7 mouse cellular contexts compared by ENCODE assay signal in genomic region chr19:9898339-9899066, GRCm38 (mm10). TPM values are rescaled to one million over a fixed set of nuclear protein-coding genes. Genes with fewer than 3 reads are reported as not detected.
A peak's percentile ranks its signal among the peaks of the same experiment; 100 is the strongest.
DNase-seq lines count a peak whose midpoint lies in the region; ATAC-seq and TF ChIP-seq lines count a peak whose summit lies in the region.

No protein-coding gene starts in this region.

- H3K9me3 ChIP-seq in E14TG2a.4 (ENCODE audit: low read length): no peaks in the 10 kb centered on the region
- H3K9me3 ChIP-seq in embryonic facial prominence, embryonic 12.5 days: no peaks in the 10 kb centered on the region
- no peaks in the 10 kb centered on the region for H3K9me3 ChIP-seq in hindbrain, embryonic 14.5 days (ENCODE audit: control insufficient read depth, low read length)
- no peaks in the 10 kb centered on the region for H3K9me3 ChIP-seq in lung, postnatal 0 days (ENCODE audit: low read length)
- H3K9me3 ChIP-seq in stomach, embryonic 14.5 days (ENCODE audit: control insufficient read depth, low read depth, low read length): no peaks in the 10 kb centered on the region

- no peak for TF ChIP-seq CTCF in E14TG2a.4 (conservative IDR thresholded peaks at IDR 0.05; ENCODE audit: low read length)
- TF ChIP-seq CTCF in lung, postnatal 0 days (IDR thresholded peaks at IDR 0.05): no peak

- no peak for TF ChIP-seq EP300 in lung, postnatal 0 days (IDR thresholded peaks at IDR 0.05)

- H3K27me3 ChIP-seq in E14TG2a.4 (ENCODE audit: insufficient read depth, low read length): no peaks in the 10 kb centered on the region
- H3K27me3 ChIP-seq in embryonic facial prominence, embryonic 12.5 days: no peaks in the 10 kb centered on the region
- no peaks in the 10 kb centered on the region for H3K27me3 ChIP-seq in hindbrain, embryonic 14.5 days (ENCODE audit: control insufficient read depth, insufficient read depth, low read length)
- H3K27me3 ChIP-seq in lung, postnatal 0 days (replicated peaks; ENCODE audit: insufficient read depth, low read length): no peaks in the 10 kb centered on the region
- H3K27me3 ChIP-seq in stomach, embryonic 14.5 days (ENCODE audit: control insufficient read depth, insufficient read depth, low read length): no peaks in the 10 kb centered on the region

- peak overlapping the region; percentile 77 for H3K4me2 ChIP-seq in embryonic facial prominence, embryonic 12.5 days (replicated peaks)
- peak overlapping the region; percentile 83 for H3K4me2 ChIP-seq in hindbrain, embryonic 14.5 days (replicated peaks)
- H3K4me2 ChIP-seq in lung, postnatal 0 days (replicated peaks; ENCODE audit: low read depth, low read length): peak overlapping the region; percentile 81
- peak overlapping the region; percentile 56 for H3K4me2 ChIP-seq in stomach, embryonic 14.5 days (replicated peaks; ENCODE audit: low read depth, low read length)

- H3K9ac ChIP-seq in embryonic facial prominence, embryonic 12.5 days: peak overlapping the region; percentile 73
- peak overlapping the region; percentile 72 for H3K9ac ChIP-seq in hindbrain, embryonic 14.5 days
- H3K9ac ChIP-seq in lung, postnatal 0 days (replicated peaks; ENCODE audit: low read depth): peak overlapping the region; percentile 45
- H3K9ac ChIP-seq in stomach, embryonic 14.5 days (replicated peaks; ENCODE audit: low read depth, low read length): peak overlapping the region; percentile 67

- peak overlapping the region; percentile 82 for H3K27ac ChIP-seq in embryonic facial prominence, embryonic 12.5 days
- H3K27ac ChIP-seq in hindbrain, embryonic 14.5 days: peak overlapping the region; percentile 34; the same call in 1 of the 2 replicates
- H3K27ac ChIP-seq in lung, postnatal 0 days (ENCODE audit: low read length): peak overlapping the region; percentile 62; the same call in 1 of the 2 replicates
- H3K27ac ChIP-seq in stomach, embryonic 14.5 days (ENCODE audit: low read length): peak overlapping the region; percentile 72; the same call in 1 of the 2 replicates

- WGBS in embryonic facial prominence, embryonic 12.5 days: 10% methylated on average over 17 of the region's 17 CpGs
- WGBS in hindbrain, embryonic 14.5 days: 11% methylated on average over 17 of the region's 17 CpGs
- 5% methylated on average over 17 of the region's 17 CpGs for WGBS in lung, postnatal 0 days
- WGBS in stomach, embryonic 14.5 days: 8% methylated on average over 17 of the region's 17 CpGs

- ATAC-seq in embryonic facial prominence, embryonic 12.5 days (ENCODE audit: insufficient number of reproducible peaks, insufficient read depth, low FRiP score, low TSS enrichment): no peak
- ATAC-seq in hindbrain, embryonic 14.5 days (ENCODE audit: low FRiP score): no peak
- no peak for ATAC-seq in lung, postnatal 0 days
- ATAC-seq in stomach, embryonic 14.5 days (ENCODE audit: insufficient number of reproducible peaks, insufficient read depth, low FRiP score, low read depth): no peak

- peaks cover 46% of the 10 kb centered on the region for H3K36me3 ChIP-seq in E14TG2a.4 (ENCODE audit: insufficient read depth, low read length)
- peaks cover 18% of the 10 kb centered on the region for H3K36me3 ChIP-seq in embryonic facial prominence, embryonic 12.5 days
- peaks cover 15% of the 10 kb centered on the region for H3K36me3 ChIP-seq in hindbrain, embryonic 14.5 days (replicated peaks; ENCODE audit: control insufficient read depth, insufficient read depth)
- 0 out of 2 replicates have a peak, but pooled peaks cover 4% of the 10 kb centered on the region for H3K36me3 ChIP-seq in lung, postnatal 0 days (ENCODE audit: insufficient read depth, low read length)
- peaks cover 19% of the 10 kb centered on the region for H3K36me3 ChIP-seq in stomach, embryonic 14.5 days (ENCODE audit: control insufficient read depth, insufficient read depth, low read length)

- peak; percentile 47 for DNase-seq in A20 (ENCODE audit: low read depth, low spot score)
- no peak for DNase-seq in hindbrain, embryonic 14.5 days (ENCODE audit: low spot score)
- DNase-seq in lung, postnatal 0 days (ENCODE audit: low spot score): peak; percentile 68
- DNase-seq in ovary, postnatal 14 days (ENCODE audit: low spot score): no peak

- peaks cover 65% of the 10 kb centered on the region for H3K4me1 ChIP-seq in E14TG2a.4 (replicated peaks; ENCODE audit: low read depth, low read length)
- H3K4me1 ChIP-seq in embryonic facial prominence, embryonic 12.5 days: peaks cover 22% of the 10 kb centered on the region
- H3K4me1 ChIP-seq in hindbrain, embryonic 14.5 days (replicated peaks; ENCODE audit: control insufficient read depth, insufficient read depth, low read length): peaks cover 20% of the 10 kb centered on the region
- H3K4me1 ChIP-seq in lung, postnatal 0 days (ENCODE audit: insufficient read depth, low read depth, low read length): peaks cover 13% of the 10 kb centered on the region
- H3K4me1 ChIP-seq in stomach, embryonic 14.5 days (ENCODE audit: control insufficient read depth, insufficient read depth, low read length): peaks cover 22% of the 10 kb centered on the region

- H3K4me3 ChIP-seq in E14TG2a.4 (replicated peaks; ENCODE audit: low read length): peak overlapping the region; percentile 98
- H3K4me3 ChIP-seq in embryonic facial prominence, embryonic 12.5 days: peak overlapping the region; percentile 72
- peak overlapping the region; percentile 84 for H3K4me3 ChIP-seq in hindbrain, embryonic 14.5 days (replicated peaks; ENCODE audit: low read length)
- peak overlapping the region; percentile 85 for H3K4me3 ChIP-seq in lung, postnatal 0 days (ENCODE audit: low read depth, low read length)
- peak overlapping the region; percentile 67 for H3K4me3 ChIP-seq in stomach, embryonic 14.5 days (ENCODE audit: low read depth, low read length)

RNA-seq across cellular contexts. Expression of gene Incenp, which starts 0.8 kb away (rescaled TPM):
- 129 and 132 TPM in 2 replicates for polyA plus RNA-seq in embryonic facial prominence, embryonic 12.5 days (2016; fragmentation: Nextera tagmentation; extraction: Ambion mirVana)
- polyA plus RNA-seq in hindbrain, embryonic 14.5 days (2014; fragmentation: Nextera tagmentation; extraction: Ambion mirVana): 18.9 and 22.6 TPM in 2 replicates
- polyA plus RNA-seq in lung, postnatal 0 days (2015; fragmentation: Nextera tagmentation; extraction: Ambion mirVana): 9.9 and 12.8 TPM in 2 replicates
- polyA plus RNA-seq in stomach, embryonic 14.5 days (2014; fragmentation: Nextera tagmentation; extraction: Ambion mirVana): 84.9 and 86.6 TPM in 2 replicates

RNA-seq across cellular contexts. Expression of gene Scgb2a2, which starts 51.1 kb away (rescaled TPM):
- polyA plus RNA-seq in embryonic facial prominence, embryonic 12.5 days (2016; fragmentation: Nextera tagmentation; extraction: Ambion mirVana): not detected in 2 replicates
- not detected in 2 replicates for polyA plus RNA-seq in hindbrain, embryonic 14.5 days (2014; fragmentation: Nextera tagmentation; extraction: Ambion mirVana)
- not detected in 2 replicates for polyA plus RNA-seq in lung, postnatal 0 days (2015; fragmentation: Nextera tagmentation; extraction: Ambion mirVana)
- polyA plus RNA-seq in stomach, embryonic 14.5 days (2014; fragmentation: Nextera tagmentation; extraction: Ambion mirVana): not detected in 2 replicates

Comparison
In these comparisons a context has a peak if more than half of its experiments do, and no peak if none do; other contexts are left out.
1. DNase-seq: peak in A20 (single experiment) and lung, postnatal 0 days (single experiment); none in hindbrain, embryonic 14.5 days (single experiment) and ovary, postnatal 14 days (single experiment).
2. Peak in every context shown above with its lines, with median percentiles within 50 percentile points of each other: H3K4me3 ChIP-seq, H3K27ac ChIP-seq, H3K4me2 ChIP-seq and H3K9ac ChIP-seq.